Mouse (Mus musculus) bone marrow macrophage, adult 2 months (primary cell): ENCODE data around the gene Rps6ka2. TPM values are rescaled to one million over a fixed set of nuclear protein-coding genes. Genes with fewer than 3 reads are reported as not detected.

Experiments
- H3K27ac ChIP-seq: 2 replicates; pipeline ENCODE4 v1.5.1; 2012; ENCODE audit warnings: low read depth, low read length; ENCODE audit not compliant: insufficient read depth
- H3K4me1 ChIP-seq: 2 replicates; pipeline ENCODE4 v1.6.1; 2012; ENCODE audit warnings: low read length; ENCODE audit not compliant: control insufficient read depth, insufficient read depth
- H3K4me3 ChIP-seq: 2 replicates; pipeline ENCODE4 v1.5.1; 2012; ENCODE audit warnings: mild to moderate bottlenecking, low read length, moderate library complexity; ENCODE audit not compliant: insufficient read depth
- CTCF ChIP-seq: IDR thresholded peaks from 2 replicates; pipeline ENCODE4 v1.5.1; 2012; ENCODE audit warnings: low read depth, mild to moderate bottlenecking, low read length, moderate library complexity
- POLR2A ChIP-seq: IDR thresholded peaks from 2 replicates; pipeline ENCODE4 v1.6.1; 2012; ENCODE audit warnings: mild to moderate bottlenecking, low read depth, low read length, borderline replicate concordance
- polyA plus RNA-seq: library from polyadenylated mRNA; stranded (reverse); fragments of >200 nt; gene quantifications from 2 replicates; pipeline ENCODE4 v1.2.4, GENCODE M21; 2012; ENCODE audit not compliant: missing spikeins, insufficient read depth, insufficient read length

The Rps6ka2 gene
- polyA plus RNA-seq, 1 experiment: 4.0 TPM

DNA sequence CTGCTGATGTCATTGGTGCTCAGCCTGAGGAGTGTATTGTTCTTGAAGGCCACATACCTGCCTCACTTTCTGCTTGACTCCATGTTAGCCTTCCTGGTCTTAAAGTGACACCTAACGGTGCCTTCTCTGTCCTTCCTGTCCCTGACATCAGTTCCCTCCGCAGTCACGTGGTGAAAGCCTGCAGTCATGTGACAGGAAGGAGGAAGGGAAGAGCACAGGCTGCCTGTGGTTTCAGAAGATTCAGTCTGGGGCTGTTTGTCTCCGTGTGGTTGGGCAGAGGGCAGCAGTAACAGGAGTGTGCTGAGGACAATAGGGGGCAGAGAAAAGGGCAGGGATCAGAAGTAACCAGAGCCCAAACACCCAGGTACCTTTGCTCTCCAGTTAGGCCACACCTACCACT is 68.9 kb downstream of the Rps6ka2 start:
- H3K27ac ChIP-seq: no peak overlapping the region
- peaks cover 7% of the 10 kb centered on the region for H3K4me1 ChIP-seq
- no peak overlapping the region for H3K4me3 ChIP-seq
- no peak for TF ChIP-seq POLR2A
- TF ChIP-seq CTCF: no peak

DNA sequence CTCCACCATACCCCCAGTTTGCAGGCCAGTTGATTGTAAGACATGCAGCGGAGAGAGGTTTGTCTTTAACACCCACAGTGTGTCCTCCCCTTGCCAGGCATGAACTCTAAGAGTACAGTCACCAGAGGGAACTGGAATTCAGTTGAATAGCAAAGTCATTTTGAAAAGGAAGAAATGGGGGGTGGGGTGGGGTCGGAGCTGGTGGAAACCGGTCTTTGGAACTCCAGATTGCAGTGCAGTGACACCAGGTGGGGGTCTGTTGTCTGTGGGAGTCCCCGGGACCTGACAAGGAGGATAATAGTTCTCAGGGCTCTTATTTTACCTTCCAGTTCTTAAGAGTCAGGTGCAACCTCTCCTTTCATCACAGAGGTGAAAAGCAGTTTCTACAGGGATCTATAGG is 70.6 kb downstream of the Rps6ka2 start:
- no peak overlapping the region for H3K4me3 ChIP-seq
- H3K4me1 ChIP-seq: peaks cover 7% of the 10 kb centered on the region
- H3K27ac ChIP-seq: no peak overlapping the region
- TF ChIP-seq POLR2A (no peak), CTCF (no peak)

DNA sequence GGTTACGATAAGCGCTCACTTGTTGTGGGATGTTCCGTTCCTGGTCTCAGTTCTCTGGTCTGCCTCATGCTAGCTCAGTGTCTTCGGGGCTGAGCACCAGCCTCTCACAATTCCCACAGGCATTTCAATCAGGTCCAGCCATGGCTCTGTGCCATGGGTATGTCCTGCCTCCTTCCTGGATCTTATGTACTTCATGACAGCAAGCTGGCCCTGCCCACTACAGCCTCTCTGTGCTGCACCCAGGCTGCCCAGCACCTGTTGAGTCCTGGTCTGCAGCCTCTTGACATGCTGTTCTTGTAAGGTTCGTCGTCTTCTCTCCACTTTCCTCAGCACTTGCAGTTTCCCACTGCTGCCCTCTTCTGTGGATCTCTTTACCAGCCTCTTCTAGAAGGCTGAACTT is 75.2 kb downstream of the Rps6ka2 start:
- TF ChIP-seq POLR2A (no peak), CTCF (no peak)
- no peak overlapping the region for H3K27ac ChIP-seq
- no peaks in the 10 kb centered on the region for H3K4me1 ChIP-seq
- H3K4me3 ChIP-seq: no peak overlapping the region

DNA sequence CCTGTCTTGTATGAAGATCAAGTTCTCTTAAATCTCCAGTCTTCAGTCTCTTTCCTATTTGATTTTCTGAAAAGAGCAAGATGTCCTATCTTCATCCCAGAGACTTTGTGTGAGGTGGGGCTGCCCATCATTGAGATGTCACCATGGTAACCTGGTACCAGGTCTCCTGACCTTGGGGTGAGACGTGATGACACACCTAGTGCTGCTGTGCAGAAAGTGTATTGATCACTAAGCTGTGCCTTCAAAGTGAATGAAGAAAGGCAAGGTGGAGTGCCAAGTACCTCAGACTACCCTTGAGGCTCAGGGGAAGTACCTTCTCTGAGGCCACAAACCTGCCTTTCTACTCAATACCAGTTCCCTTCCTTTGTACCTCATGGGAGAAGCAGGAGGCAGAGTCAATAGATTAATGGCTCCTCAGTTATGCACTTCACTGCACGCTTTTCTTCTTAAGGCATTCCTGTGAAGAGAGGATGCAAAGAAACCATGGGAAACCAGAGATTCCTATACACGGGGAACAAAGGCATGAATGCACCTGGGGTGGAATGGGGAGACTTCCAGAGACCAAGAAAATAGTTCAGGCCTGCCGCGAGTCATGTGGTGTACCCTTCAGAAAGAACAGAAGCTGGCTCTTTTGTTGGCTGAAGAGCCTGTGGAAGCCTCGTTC is 77.1 kb downstream of the Rps6ka2 start:
- no peak overlapping the region for H3K27ac ChIP-seq
- H3K4me1 ChIP-seq: no peaks in the 10 kb centered on the region
- H3K4me3 ChIP-seq: no peak overlapping the region
- no peak for TF ChIP-seq CTCF

DNA sequence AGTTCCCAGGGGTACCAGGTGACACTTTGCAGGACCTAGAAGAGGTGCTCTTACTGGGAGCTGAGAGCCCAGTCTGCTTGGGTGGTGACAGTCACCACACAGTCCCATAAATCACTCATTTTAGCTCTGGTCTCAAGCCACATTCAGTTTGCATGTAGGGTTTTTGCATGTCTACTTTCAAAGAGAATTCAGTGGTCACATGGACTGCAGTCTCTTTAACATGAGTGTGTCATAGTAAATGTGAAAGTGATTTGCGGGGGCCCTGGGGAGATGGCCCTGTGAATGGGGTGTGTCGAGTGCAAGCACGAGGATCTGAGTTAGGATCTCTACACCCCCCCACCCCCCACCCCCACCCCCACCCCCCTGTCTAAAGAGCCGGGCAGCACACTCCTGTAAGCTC is 80.5 kb downstream of the Rps6ka2 start:
- Histone ChIP-seq H3K4me3 (no peak overlapping the region), H3K4me1 (no peaks in the 10 kb centered on the region), H3K27ac (no peak overlapping the region)
- TF ChIP-seq CTCF (no peak), POLR2A (no peak)

DNA sequence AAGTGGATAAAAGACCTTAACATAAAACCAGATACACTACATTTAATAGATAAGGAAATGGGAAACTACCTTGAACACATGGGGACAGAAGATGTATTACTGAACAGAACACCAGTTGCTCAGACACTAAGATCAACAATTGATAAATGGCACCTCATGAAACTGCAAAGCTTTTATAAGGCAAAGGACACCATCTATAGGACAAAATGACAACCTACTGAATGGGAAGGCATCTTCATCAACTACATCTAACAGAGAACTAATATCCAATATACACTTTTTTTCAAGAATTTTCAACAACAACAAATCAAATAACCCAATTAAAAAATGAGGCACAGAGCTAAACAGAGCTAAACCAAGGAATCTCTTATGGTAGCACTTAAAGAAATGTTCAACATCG is 87.3 kb downstream of the Rps6ka2 start:
- TF ChIP-seq POLR2A (no peak), CTCF (no peak)

DNA sequence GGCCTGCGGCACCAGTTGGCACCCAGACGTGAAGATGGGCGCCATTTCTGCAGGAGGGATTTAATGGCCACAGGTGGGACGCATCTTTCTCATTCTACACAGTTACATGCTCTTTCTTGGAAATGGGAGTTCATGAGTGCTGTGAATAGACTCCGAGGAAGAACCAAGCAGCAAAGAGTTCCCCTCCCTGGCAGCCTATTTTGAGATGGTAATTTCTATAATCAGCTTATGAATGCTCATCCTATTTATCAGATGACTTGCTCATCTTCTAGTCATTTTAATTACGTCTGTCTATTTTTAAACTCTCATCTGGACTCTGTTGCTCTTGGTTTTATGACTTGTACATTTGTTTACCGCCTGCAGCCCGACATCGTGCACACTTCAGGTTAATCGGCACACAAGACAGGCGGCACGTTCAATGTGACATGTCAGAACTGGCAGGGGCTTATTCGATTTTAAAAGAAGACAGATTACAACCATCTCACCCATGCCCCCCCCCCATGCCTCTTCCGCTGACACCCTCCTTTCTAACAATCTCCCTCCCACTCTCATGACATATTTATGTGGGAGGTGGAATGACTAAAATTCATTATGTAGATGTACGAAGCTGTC is 88.9 kb downstream of the Rps6ka2 start:
- no peak for TF ChIP-seq CTCF
- TF ChIP-seq POLR2A: no peak
- H3K4me3 ChIP-seq: no peak overlapping the region
- no peaks in the 10 kb centered on the region for H3K4me1 ChIP-seq
- no peak overlapping the region for H3K27ac ChIP-seq

More for the DNA sequence above, 87.3 kb downstream of the Rps6ka2 start:
- Histone ChIP-seq H3K4me3 (no peak overlapping the region), H3K27ac (no peak overlapping the region), H3K4me1 (no peaks in the 10 kb centered on the region)

DNA sequence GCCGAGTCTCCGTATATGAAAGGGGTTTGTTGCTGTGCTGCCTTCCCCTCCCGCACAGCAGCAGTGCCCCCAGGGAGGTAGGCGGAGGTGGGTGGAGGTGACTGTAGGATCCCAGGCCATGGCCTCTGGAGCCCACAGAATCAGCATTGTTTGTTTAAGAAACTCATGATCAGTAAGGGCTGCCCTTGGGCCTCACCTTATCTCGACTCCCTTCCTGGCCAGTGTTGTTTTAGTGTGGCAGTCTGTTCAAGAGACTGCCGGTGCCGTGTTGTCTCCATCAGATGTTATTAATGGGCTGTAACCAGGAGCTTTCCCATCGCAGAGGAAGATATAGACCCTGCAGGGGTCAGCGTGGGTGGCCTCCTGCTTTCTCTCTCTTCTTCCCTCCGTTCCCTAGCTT is 90.4 kb downstream of the Rps6ka2 start:
- TF ChIP-seq POLR2A (no peak), CTCF (no peak)
- H3K4me1 ChIP-seq: no peaks in the 10 kb centered on the region
- no peak overlapping the region for H3K4me3 ChIP-seq
- no peak overlapping the region for H3K27ac ChIP-seq

DNA sequence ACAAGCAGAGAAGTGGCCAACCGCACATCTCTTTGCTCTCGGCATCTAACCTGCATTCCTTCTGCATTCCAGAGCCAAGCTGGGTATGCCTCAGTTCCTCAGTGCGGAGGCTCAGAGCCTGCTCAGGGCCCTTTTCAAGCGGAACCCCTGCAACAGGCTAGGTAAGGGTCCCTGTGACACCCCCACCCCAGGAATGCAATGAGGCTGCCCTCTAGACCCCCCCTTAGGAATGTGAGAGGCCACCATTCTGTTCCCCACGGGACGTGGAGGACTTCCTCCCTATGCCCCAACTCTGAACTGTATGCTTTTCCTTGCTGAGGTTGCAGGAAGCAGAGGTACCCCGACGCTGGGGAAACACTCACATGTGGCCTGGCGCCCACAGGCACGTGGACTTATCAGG is 92.1 kb downstream of the Rps6ka2 start:
- no peak for TF ChIP-seq POLR2A
- no peak for TF ChIP-seq CTCF
- H3K27ac ChIP-seq: no peak overlapping the region
- H3K4me3 ChIP-seq: no peak overlapping the region
- H3K4me1 ChIP-seq: no peaks in the 10 kb centered on the region

DNA sequence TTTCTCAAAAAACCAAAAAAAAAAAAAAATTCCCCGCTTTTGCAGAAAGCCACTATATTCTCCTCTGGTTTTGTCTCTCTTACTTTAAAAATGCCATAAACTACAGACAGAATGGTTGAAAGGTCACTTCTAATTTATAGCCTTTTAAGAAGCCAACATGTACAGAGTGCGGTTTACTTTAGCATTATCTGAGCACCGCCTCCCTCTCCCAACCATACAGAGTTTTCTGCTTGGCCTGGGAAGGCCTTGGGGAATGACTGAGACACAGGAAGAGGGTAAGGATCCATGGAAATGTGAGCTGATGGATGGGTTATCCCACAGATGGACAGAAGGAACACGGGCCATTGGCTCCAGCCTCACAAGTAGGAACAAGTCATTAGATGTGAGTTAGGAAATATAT is 92.7 kb downstream of the Rps6ka2 start:
- Histone ChIP-seq H3K4me3 (no peak overlapping the region), H3K27ac (no peak overlapping the region), H3K4me1 (no peaks in the 10 kb centered on the region)
- TF ChIP-seq CTCF: no peak
- TF ChIP-seq POLR2A: no peak
